Mouse (Mus musculus) myocyte (in vitro differentiated cells): ENCODE results near the gene S1pr5. TPM values are rescaled to one million over a fixed set of nuclear protein-coding genes. Genes with fewer than 3 reads are reported as not detected.

Experiments
- H3K27me3 ChIP-seq: one replicate; pipeline ENCODE4 v1.6.1; 2011; ENCODE audit not compliant: control insufficient read depth, insufficient read depth, insufficient read length
- H3K36me3 ChIP-seq: one replicate; pipeline ENCODE4 v1.6.1; 2011; ENCODE audit not compliant: control insufficient read depth, insufficient read depth
- H3K4me2 ChIP-seq: one replicate; pipeline ENCODE4 v1.6.1; 2011; ENCODE audit warnings: low read depth, control low read depth
- H3K4me3 ChIP-seq: one replicate; pipeline ENCODE4 v1.5.1; 2011; ENCODE audit warnings: mild to moderate bottlenecking, control low read depth, moderate library complexity
- H3K79me2 ChIP-seq: one replicate; pipeline ENCODE4 v1.6.1; 2011; ENCODE audit not compliant: control insufficient read depth, insufficient read depth
- H3ac ChIP-seq: one replicate; pipeline ENCODE4 v1.6.1; 2011; ENCODE audit not compliant: control insufficient read depth, insufficient read length
- CEBPB ChIP-seq: IDR thresholded peaks from 2 replicates; pipeline ENCODE4 v1.6.1; 2011; ENCODE audit warnings: mild to moderate bottlenecking, moderate library complexity; ENCODE audit not compliant: poor library complexity, insufficient read depth, severe bottlenecking
- E2F4 ChIP-seq: IDR thresholded peaks from one replicate; pipeline ENCODE4 v1.6.1; 2011; ENCODE audit warnings: mild to moderate bottlenecking, control low read depth, moderate library complexity; ENCODE audit not compliant: insufficient read depth
- MAX ChIP-seq: IDR thresholded peaks from one replicate; pipeline ENCODE4 v1.6.1; 2011; ENCODE audit warnings: low read depth, mild to moderate bottlenecking, control low read depth
- MYOD1 ChIP-seq, 3 experiments: IDR thresholded peaks; one replicate each; pipeline ENCODE4 v1.6.1; 2011; ENCODE audit warnings: control low read depth in 2 of 3, low read depth in 2 of 3, mild to moderate bottlenecking in 2 of 3, moderate library complexity in 1 of 3; ENCODE audit not compliant: insufficient read length in 2 of 3, control insufficient read depth in 1 of 3
- MYOG ChIP-seq, 3 experiments: IDR thresholded peaks; one replicate each; pipeline ENCODE4 v1.6.1; 2011; ENCODE audit warnings: control low read depth in 2 of 3, low read depth in 2 of 3, mild to moderate bottlenecking in 2 of 3; ENCODE audit not compliant: insufficient read length in 2 of 3, control insufficient read depth in 1 of 3, insufficient read depth in 1 of 3
- POLR2A ChIP-seq: IDR thresholded peaks from one replicate; pipeline ENCODE4 v1.6.1; 2011; ENCODE audit warnings: low read depth, mild to moderate bottlenecking, control low read depth, moderate library complexity; ENCODE audit not compliant: insufficient read length
- POLR2AphosphoS2 ChIP-seq: IDR thresholded peaks from one replicate; pipeline ENCODE4 v1.6.1; 2011; ENCODE audit warnings: low read depth, control low read depth; ENCODE audit not compliant: insufficient read length
- REST ChIP-seq: IDR thresholded peaks from one replicate; pipeline ENCODE4 v1.6.1; 2011; ENCODE audit warnings: mild to moderate bottlenecking, control low read depth, moderate library complexity; ENCODE audit not compliant: insufficient read depth, insufficient read length
- SRF ChIP-seq: IDR thresholded peaks from one replicate; pipeline ENCODE4 v1.6.1; 2011; ENCODE audit warnings: low read depth; ENCODE audit not compliant: control insufficient read depth, insufficient read length
- TCF12 ChIP-seq: IDR thresholded peaks from one replicate; pipeline ENCODE4 v1.6.1; 2011; ENCODE audit warnings: mild to moderate bottlenecking, control low read depth; ENCODE audit not compliant: poor library complexity, insufficient read depth, severe bottlenecking
- TCF3 ChIP-seq: IDR thresholded peaks from one replicate; pipeline ENCODE4 v1.6.1; 2011; ENCODE audit warnings: low read depth, control low read depth; ENCODE audit not compliant: insufficient read length
- USF1 ChIP-seq: IDR thresholded peaks from one replicate; pipeline ENCODE4 v1.6.1; 2011; ENCODE audit warnings: low read depth, mild to moderate bottlenecking, control low read depth, moderate library complexity
- polyA plus RNA-seq: library from polyadenylated mRNA; unstranded; fragments of >200 nt; fragmentation: generic; extraction: Trizol; gene quantifications from one replicate; pipeline ENCODE4 v1.2.1, GENCODE M21; 2012; ENCODE audit warnings: missing spikeins

S1pr5 gene
- polyA plus RNA-seq, 1 experiment = 0.22 TPM

GRCm38 (mm10) chr9:21210821-21211220 is 37.4 kb downstream of the S1pr5 start:
- no peak overlapping the region for H3K4me3 ChIP-seq

GRCm38 (mm10) chr9:21208626-21209025 is 39.6 kb downstream of the S1pr5 start:
- TF ChIP-seq E2F4 (no peak), TCF12 (no peak), TCF3 (no peak), POLR2AphosphoS2 (no peak)
- Histone ChIP-seq H3ac (no peak overlapping the region), H3K4me2 (no peak overlapping the region), H3K27me3 (no peaks in the 10 kb centered on the region), H3K4me3 (no peak overlapping the region), H3K36me3 (no peaks in the 10 kb centered on the region), H3K79me2 (no peaks in the 10 kb centered on the region)

More at GRCm38 (mm10) chr9:21210821-21211220, 37.4 kb downstream of the S1pr5 start:
- H3K36me3 ChIP-seq = no peaks in the 10 kb centered on the region
- H3K79me2 ChIP-seq = no peaks in the 10 kb centered on the region
- TF ChIP-seq POLR2AphosphoS2 = no peak
- TF ChIP-seq USF1 = no peak
- TF ChIP-seq MYOD1 (IDR thresholded peaks at IDR 0.05; ENCODE audit: control insufficient read depth in 1 of 3, insufficient read length in 2 of 3, low read depth in 2 of 3) = no peak
- no peak for TF ChIP-seq POLR2A
- no peak for TF ChIP-seq REST
- no peak for TF ChIP-seq E2F4
- no peak for TF ChIP-seq SRF
- TF ChIP-seq TCF3 = no peak
- no peak for TF ChIP-seq MYOG (IDR thresholded peaks at IDR 0.05; ENCODE audit: control insufficient read depth in 1 of 3, insufficient read depth in 1 of 3, insufficient read length in 2 of 3, low read depth in 2 of 3)
- TF ChIP-seq TCF12 = no peak
- TF ChIP-seq CEBPB = no peak
- no peak for TF ChIP-seq MAX
- H3ac ChIP-seq = no peak overlapping the region
- no peak overlapping the region for H3K4me2 ChIP-seq
- no peaks in the 10 kb centered on the region for H3K27me3 ChIP-seq

- TF ChIP-seq POLR2A = no peak
- no peak for TF ChIP-seq TCF3
- no peak for TF ChIP-seq E2F4
- no peak for TF ChIP-seq TCF12
- Histone ChIP-seq H3K36me3 (no peaks in the 10 kb centered on the region), H3K4me3 (no peak overlapping the region), H3ac (no peak overlapping the region), H3K27me3 (no peaks in the 10 kb centered on the region), H3K4me2 (no peak overlapping the region), H3K79me2 (no peaks in the 10 kb centered on the region)
Measured at GRCm38 (mm10) chr9:21206848-21207247, 41.4 kb downstream of the S1pr5 start.

GRCm38 (mm10) chr9:21204528-21205272 is 43.5 kb downstream of the S1pr5 start:
- Histone ChIP-seq H3ac (no peak overlapping the region), H3K79me2 (no peaks in the 10 kb centered on the region), H3K4me2 (no peak overlapping the region), H3K4me3 (no peak overlapping the region), H3K27me3 (no peaks in the 10 kb centered on the region), H3K36me3 (no peaks in the 10 kb centered on the region)
- TF ChIP-seq TCF3 = no peak
- TF ChIP-seq USF1 = no peak

- no peaks in the 10 kb centered on the region for H3K27me3 ChIP-seq
- no peaks in the 10 kb centered on the region for H3K79me2 ChIP-seq
- H3K36me3 ChIP-seq = no peaks in the 10 kb centered on the region
- H3K4me2 ChIP-seq = no peak overlapping the region
- no peak overlapping the region for H3K4me3 ChIP-seq
- no peak for TF ChIP-seq REST
- TF ChIP-seq POLR2A = no peak
- no peak for TF ChIP-seq MYOD1 (IDR thresholded peaks at IDR 0.05; ENCODE audit: control insufficient read depth in 1 of 3, insufficient read length in 2 of 3, low read depth in 2 of 3)
- TF ChIP-seq MYOG (IDR thresholded peaks at IDR 0.05; ENCODE audit: control insufficient read depth in 1 of 3, insufficient read depth in 1 of 3, insufficient read length in 2 of 3, low read depth in 2 of 3) = no peak
- no peak for TF ChIP-seq TCF3
- no peak for TF ChIP-seq MAX
- TF ChIP-seq E2F4 = no peak
- no peak for TF ChIP-seq USF1
- TF ChIP-seq TCF12 = no peak
- no peak for TF ChIP-seq POLR2AphosphoS2
- TF ChIP-seq CEBPB = no peak
- no peak overlapping the region for H3ac ChIP-seq
Measured at GRCm38 (mm10) chr9:21204156-21204527, 44.1 kb downstream of the S1pr5 start.

GRCm38 (mm10) chr9:21198960-21199359 is 49.3 kb downstream of the S1pr5 start:
- no peaks in the 10 kb centered on the region for H3K79me2 ChIP-seq
- H3K4me2 ChIP-seq = no peak overlapping the region
- TF ChIP-seq POLR2AphosphoS2 = no peak
- H3K4me3 ChIP-seq = no peak overlapping the region
- H3K36me3 ChIP-seq = no peaks in the 10 kb centered on the region
- no peaks in the 10 kb centered on the region for H3K27me3 ChIP-seq
- H3ac ChIP-seq = no peak overlapping the region
